29 mouse cellular contexts compared by ENCODE assay signal in genomic region chr9:9819963-9820362, GRCm38 (mm10).
"Had no signal": no experiment of that assay in that cellular context is flagged by ENCODE, and none has a peak within 500 bp of the region (broad histone marks: within the 10 kb centered on the region; RNA-seq: fewer than 3 reads in every experiment).

No protein-coding gene starts in this region.

- H3K27ac ChIP-seq: embryonic facial prominence, embryonic 10.5 days; embryonic facial prominence, embryonic 12.5 days; embryonic facial prominence, embryonic 13.5 days; embryonic facial prominence, embryonic 15.5 days; forebrain, embryonic 10.5 days; forebrain, embryonic 12.5 days; forebrain, embryonic 13.5 days; forebrain, embryonic 15.5 days; gastrocnemius, adult 2 months; heart, adult 2 months had no signal

- H3K4me3 ChIP-seq: embryonic facial prominence, embryonic 10.5 days; embryonic facial prominence, embryonic 12.5 days; embryonic facial prominence, embryonic 13.5 days; embryonic facial prominence, embryonic 15.5 days; erythroblast, embryonic 14.5 days; forebrain, embryonic 10.5 days; forebrain, embryonic 12.5 days; forebrain, embryonic 13.5 days; forebrain, embryonic 15.5 days; gastrocnemius, adult 2 months; heart, adult 2 months had no signal

- ATAC-seq: forebrain, embryonic 13.5 days; forebrain, embryonic 14.5 days; forebrain, embryonic 15.5 days; forebrain, embryonic 16.5 days; forebrain, postnatal 0 days had no signal

- DNase-seq: cerebellum, adult 2 months; cerebellum, adult 8-10 months; cerebellum, adult 9-10 months; cerebellum, adult 9-11 months; cerebellum, postnatal 10 days; cerebellum, postnatal 14 days; cerebellum, postnatal 25 days; cerebellum, postnatal 36 days; embryo, embryonic 11 days; forebrain, postnatal 0 days; gastrocnemius, adult 2 months; gastrocnemius, postnatal 10 days; gastrocnemius, postnatal 14 days; gastrocnemius, postnatal 25 days; gastrocnemius, postnatal 36 days; heart, adult 11 months; heart, adult 18-20 months; heart, adult 2 months had no signal
